Mouse (Mus musculus): ENCODE measurements around the gene Gm20509.
"Not testable (repeated sequence)": the region's sequence is repeated elsewhere in the genome, so short reads cannot be mapped to it uniquely, and the experiment has no call there.

The Gm20509 gene

GRCm38 (mm10) chr9:73101536-73101935 is 734 bp upstream of the Gm20509 start, which contains the start of gene Khdc3:
Gene Khdc3, plus strand, starts transcription at chr9:73101836.
- no peak for DNase-seq (ENCODE audit: low spot score in 2 of 2)

- DNase-seq (ENCODE audit: low spot score in 2 of 2), result no peak
Observed at GRCm38 (mm10) chr9:73103159-73103879, 1.0 kb downstream of the Gm20509 start.

GRCm38 (mm10) chr9:73103880-73104198 is 1.6 kb downstream of the Gm20509 start:
- no peak for DNase-seq (ENCODE audit: low spot score in 2 of 2)

GRCm38 (mm10) chr9:73105141-73105540 is 2.9 kb downstream of the Gm20509 start:
- no peak for DNase-seq (ENCODE audit: low spot score in 2 of 2)

- no peak for DNase-seq (ENCODE audit: low spot score in 2 of 2)
Observed at GRCm38 (mm10) chr9:73105771-73106170, 3.5 kb downstream of the Gm20509 start.

- peak; percentile 92 to 96 for DNase-seq (ENCODE audit: low spot score in 2 of 2)
Observed at GRCm38 (mm10) chr9:73112919-73113906, 10.9 kb downstream of the Gm20509 start, which contains the start of gene Rsl24d1. Gene Rsl24d1, plus strand, starts transcription at chr9:73113426.

GRCm38 (mm10) chr9:73116704-73117103 is 14.4 kb downstream of the Gm20509 start:
- not testable (repeated sequence) for DNase-seq (ENCODE audit: low spot score in 2 of 2)

- DNase-seq (ENCODE audit: low spot score in 2 of 2), result no peak
Observed at GRCm38 (mm10) chr9:73118012-73118411, 15.7 kb downstream of the Gm20509 start.

- DNase-seq (ENCODE audit: low spot score in 2 of 2), result peak; percentile 39 to 54
Observed at GRCm38 (mm10) chr9:73121735-73122134, 19.5 kb downstream of the Gm20509 start.

- no peak for DNase-seq (ENCODE audit: low spot score in 2 of 2)
Observed at GRCm38 (mm10) chr9:73125043-73125570, 22.8 kb downstream of the Gm20509 start.

- no peak for DNase-seq (ENCODE audit: low spot score in 2 of 2)
Observed at GRCm38 (mm10) chr9:73127457-73127856, 25.2 kb downstream of the Gm20509 start.

GRCm38 (mm10) chr9:73129875-73130274 is 27.6 kb downstream of the Gm20509 start:
- DNase-seq (ENCODE audit: low spot score in 2 of 2), result no peak

- no peak for DNase-seq (ENCODE audit: low spot score in 2 of 2)
Observed at GRCm38 (mm10) chr9:73130529-73130928, 28.3 kb downstream of the Gm20509 start.

- DNase-seq (ENCODE audit: low spot score in 2 of 2), result no peak
Observed at GRCm38 (mm10) chr9:73137341-73137886, 35.1 kb downstream of the Gm20509 start.

- DNase-seq (ENCODE audit: low spot score in 2 of 2), result peak in 1 of 2 experiments; percentile 13
Observed at GRCm38 (mm10) chr9:73154347-73154746, 52.1 kb downstream of the Gm20509 start.

- no peak for DNase-seq (ENCODE audit: low spot score in 2 of 2)
Observed at GRCm38 (mm10) chr9:73157968-73158367, 55.7 kb downstream of the Gm20509 start.

- peak in 1 of 2 experiments; percentile 32 for DNase-seq (ENCODE audit: low spot score in 2 of 2)
Observed at GRCm38 (mm10) chr9:73159265-73159664, 57.0 kb downstream of the Gm20509 start.

- DNase-seq (ENCODE audit: low spot score in 2 of 2), result peak; percentile 88 to 89
Observed at GRCm38 (mm10) chr9:73162571-73163333, 60.5 kb downstream of the Gm20509 start.

GRCm38 (mm10) chr9:73165631-73166030 is 63.4 kb downstream of the Gm20509 start:
- no peak for DNase-seq (ENCODE audit: low spot score in 2 of 2)
